Mouse (Mus musculus) embryonic facial prominence, embryonic 10.5 days (tissue): ENCODE measurements around the gene Rpl3. TPM values are rescaled to one million over a fixed set of nuclear protein-coding genes. Genes with fewer than 3 reads are reported as not detected.

Source experiments
- DNase-seq: peaks from one replicate; pipeline ENCODE4 v3.0.0-alpha.2; 2017; ENCODE audit warnings: low spot score
- H3K27ac ChIP-seq: fragments of 300-500 bp; sonication (generic); replicated peaks from 2 replicates; pipeline ENCODE4 v1.5.1; 2016; ENCODE audit warnings: mild to moderate bottlenecking
- H3K27me3 ChIP-seq: fragments of 300-500 bp; sonication (generic); replicated peaks from 2 replicates; pipeline ENCODE4 v1.6.1; 2016; ENCODE audit warnings: low read depth, mild to moderate bottlenecking; ENCODE audit not compliant: poor library complexity, severe bottlenecking
- H3K36me3 ChIP-seq: fragments of 300-500 bp; sonication (generic); replicated peaks from 2 replicates; pipeline ENCODE4 v1.6.1; 2016; ENCODE audit warnings: mild to moderate bottlenecking, moderate library complexity
- H3K4me1 ChIP-seq: fragments of 300-500 bp; sonication (generic); 2 replicates; pipeline ENCODE4 v1.6.1; 2016
- H3K4me3 ChIP-seq: fragments of 300-500 bp; sonication (generic); 2 replicates; pipeline ENCODE4 v1.5.1; 2016; ENCODE audit warnings: mild to moderate bottlenecking, moderate library complexity
- H3K9me3 ChIP-seq: fragments of 300-500 bp; sonication (generic); 2 replicates; pipeline ENCODE4 v1.6.1; 2016; ENCODE audit warnings: mild to moderate bottlenecking
- WGBS: fragments of 180-500 bp; shearing (Covaris S2); methylation state at CpG from one replicate; pipeline ENCODE4 v1.1.7; 2016; 5-methylcytosine and 5-hydroxymethylcytosine counted together
- polyA plus RNA-seq: library from polyadenylated mRNA; unstranded; fragments of >200 nt; fragmentation: Nextera tagmentation; extraction: Ambion mirVana; gene quantifications from 2 replicates; pipeline ENCODE4 v1.2.1, GENCODE M21; 2016

Rpl3 gene
- polyA plus RNA-seq, 1 experiment from 2014 or later, result 1,049 TPM

GRCm38 (mm10) chr15:80070095-80070644 is 21.5 kb downstream of the Rpl3 start:
- Histone ChIP-seq H3K4me1 (peaks cover 28% of the 10 kb centered on the region), H3K36me3 (no peaks in the 10 kb centered on the region), H3K9me3 (no peaks in the 10 kb centered on the region), H3K27me3 (no peaks in the 10 kb centered on the region), H3K27ac (peak overlapping the region; percentile 46; the same call in 1 of the 2 replicates), H3K4me3 (no peak overlapping the region)
- WGBS, result 46% methylated on average over 8 of the region's 8 CpGs
- DNase-seq, result no peak

- no peaks in the 10 kb centered on the region for H3K27me3 ChIP-seq
- H3K4me3 ChIP-seq, result no peak overlapping the region
- peaks cover 32% of the 10 kb centered on the region for H3K4me1 ChIP-seq
- WGBS, result 62% methylated on average over 4 of the region's 4 CpGs
- H3K27ac ChIP-seq, result no peak overlapping the region
- H3K36me3 ChIP-seq, result no peaks in the 10 kb centered on the region
- DNase-seq, result no peak
- H3K9me3 ChIP-seq, result no peaks in the 10 kb centered on the region
Measured at GRCm38 (mm10) chr15:80069171-80069570, 22.5 kb downstream of the Rpl3 start.

- 55% methylated on average over 3 of the region's 3 CpGs for WGBS
- no peak overlapping the region for H3K27ac ChIP-seq
- 0 out of 2 replicates have a peak, but pooled peaks cover 4% of the 10 kb centered on the region for H3K27me3 ChIP-seq
- no peak for DNase-seq
- H3K4me3 ChIP-seq, result no peak overlapping the region
- peaks cover 43% of the 10 kb centered on the region for H3K4me1 ChIP-seq
- no peaks in the 10 kb centered on the region for H3K9me3 ChIP-seq
- no peaks in the 10 kb centered on the region for H3K36me3 ChIP-seq
Measured at GRCm38 (mm10) chr15:80066538-80066937, 25.1 kb downstream of the Rpl3 start.

- no peaks in the 10 kb centered on the region for H3K9me3 ChIP-seq
- peak; percentile 66 for DNase-seq
- 17% methylated on average over 13 of the region's 13 CpGs for WGBS
- H3K27ac ChIP-seq, result no peak overlapping the region
- H3K4me1 ChIP-seq, result peaks cover 42% of the 10 kb centered on the region
- H3K4me3 ChIP-seq, result no peak overlapping the region
- H3K36me3 ChIP-seq, result no peaks in the 10 kb centered on the region
- 0 out of 2 replicates have a peak, but pooled peaks cover 4% of the 10 kb centered on the region for H3K27me3 ChIP-seq
Measured at GRCm38 (mm10) chr15:80065414-80065813, 26.3 kb downstream of the Rpl3 start.

GRCm38 (mm10) chr15:80064965-80065364 is 26.7 kb downstream of the Rpl3 start:
- H3K4me3 ChIP-seq, result no peak overlapping the region
- H3K9me3 ChIP-seq, result no peaks in the 10 kb centered on the region
- no peak for DNase-seq
- H3K27ac ChIP-seq, result no peak overlapping the region
- no peaks in the 10 kb centered on the region for H3K36me3 ChIP-seq
- H3K27me3 ChIP-seq, result 0 out of 2 replicates have a peak, but pooled peaks cover 4% of the 10 kb centered on the region
- 78% methylated on average over 5 of the region's 5 CpGs for WGBS
- H3K4me1 ChIP-seq, result peaks cover 38% of the 10 kb centered on the region

GRCm38 (mm10) chr15:80062821-80063220 is 28.8 kb downstream of the Rpl3 start:
- WGBS, result 36% methylated on average over 5 of the region's 5 CpGs
- Histone ChIP-seq H3K4me3 (no peak overlapping the region), H3K27me3 (0 out of 2 replicates have a peak, but pooled peaks cover 4% of the 10 kb centered on the region), H3K36me3 (no peaks in the 10 kb centered on the region), H3K27ac (no peak overlapping the region; the same call in 1 of the 2 replicates), H3K9me3 (no peaks in the 10 kb centered on the region), H3K4me1 (peaks cover 40% of the 10 kb centered on the region)
- no peak for DNase-seq

GRCm38 (mm10) chr15:80062339-80062738 is 29.3 kb downstream of the Rpl3 start:
- Histone ChIP-seq H3K4me1 (peaks cover 35% of the 10 kb centered on the region), H3K4me3 (no peak overlapping the region), H3K36me3 (no peaks in the 10 kb centered on the region), H3K9me3 (no peaks in the 10 kb centered on the region), H3K27me3 (0 out of 2 replicates have a peak, but pooled peaks cover 4% of the 10 kb centered on the region), H3K27ac (no peak overlapping the region)
- WGBS, result 62% methylated on average over 9 of the region's 9 CpGs
- no peak for DNase-seq

GRCm38 (mm10) chr15:80061071-80061550 is 30.6 kb downstream of the Rpl3 start:
- 0 out of 2 replicates have a peak, but pooled peaks cover 4% of the 10 kb centered on the region for H3K27me3 ChIP-seq
- DNase-seq, result no peak
- WGBS, result 80% methylated on average over 4 of the region's 4 CpGs

GRCm38 (mm10) chr15:80060356-80061070 is 31.2 kb downstream of the Rpl3 start:
- Histone ChIP-seq H3K27ac (no peak overlapping the region), H3K9me3 (no peaks in the 10 kb centered on the region), H3K36me3 (no peaks in the 10 kb centered on the region), H3K4me1 (peaks cover 44% of the 10 kb centered on the region), H3K4me3 (no peak overlapping the region), H3K27me3 (0 out of 2 replicates have a peak, but pooled peaks cover 4% of the 10 kb centered on the region)
- 89% methylated on average over 8 of the region's 8 CpGs for WGBS
- DNase-seq, result no peak

More at GRCm38 (mm10) chr15:80061071-80061550, 30.6 kb downstream of the Rpl3 start:
- Histone ChIP-seq H3K4me1 (peaks cover 39% of the 10 kb centered on the region), H3K36me3 (no peaks in the 10 kb centered on the region), H3K9me3 (no peaks in the 10 kb centered on the region), H3K27ac (no peak overlapping the region), H3K4me3 (no peak overlapping the region)

GRCm38 (mm10) chr15:80059606-80060005 is 32.1 kb downstream of the Rpl3 start:
- 85% methylated on average over 7 of the region's 7 CpGs for WGBS
- Histone ChIP-seq H3K27me3 (0 out of 2 replicates have a peak, but pooled peaks cover 4% of the 10 kb centered on the region), H3K4me1 (peaks cover 37% of the 10 kb centered on the region), H3K4me3 (no peak overlapping the region), H3K9me3 (no peaks in the 10 kb centered on the region), H3K27ac (no peak overlapping the region), H3K36me3 (no peaks in the 10 kb centered on the region)
- DNase-seq, result no peak

- Histone ChIP-seq H3K4me3 (no peak overlapping the region), H3K9me3 (no peaks in the 10 kb centered on the region), H3K4me1 (peaks cover 40% of the 10 kb centered on the region), H3K27ac (no peak overlapping the region), H3K36me3 (no peaks in the 10 kb centered on the region), H3K27me3 (no peaks in the 10 kb centered on the region)
- WGBS, result 85% methylated on average over 7 of the region's 7 CpGs
- no peak for DNase-seq
Measured at GRCm38 (mm10) chr15:80058151-80058550, 33.5 kb downstream of the Rpl3 start.

- H3K9me3 ChIP-seq, result no peaks in the 10 kb centered on the region
- no peak overlapping the region for H3K4me3 ChIP-seq
- H3K27ac ChIP-seq, result peak overlapping the region; percentile 2; the same call in 1 of the 2 replicates
- no peaks in the 10 kb centered on the region for H3K36me3 ChIP-seq
- DNase-seq, result no peak
- H3K4me1 ChIP-seq, result peaks cover 35% of the 10 kb centered on the region
- H3K27me3 ChIP-seq, result no peaks in the 10 kb centered on the region
- WGBS, result 86% methylated on average over 7 of the region's 7 CpGs
Measured at GRCm38 (mm10) chr15:80054034-80054710, 37.5 kb downstream of the Rpl3 start.
